Mouse (Mus musculus) liver, adult 2 months (tissue): Measurements from ENCODE around the gene Timm13.

Source experiments
- CTCF ChIP-seq: fragments of 200-500 bp; IDR thresholded peaks from 2 replicates; pipeline ENCODE4 v1.5.1; 2011; ENCODE audit warnings: low read depth, low read length, control low read depth
- POLR2A ChIP-seq: fragments of 200-500 bp; IDR thresholded peaks from 2 replicates; pipeline ENCODE4 v1.6.1; 2011; ENCODE audit warnings: low read length, control low read depth; ENCODE audit not compliant: insufficient read depth; ENCODE audit errors: extremely low read depth

- TF ChIP-seq CTCF (no peak), POLR2A (no peak)
Observed at GRCm38 (mm10) chr10:80940320-80940987, 39.7 kb upstream of the Timm13 start.
